Mouse (Mus musculus) liver, embryonic 14.5 days (tissue): Measurements from ENCODE around the gene E2f1. TPM values are rescaled to one million over a fixed set of nuclear protein-coding genes. Genes with fewer than 3 reads are reported as not detected.
A peak's percentile ranks its signal among the peaks of the same experiment; 100 is the strongest.

ENCODE experiments used
- ATAC-seq: fragments of 200-750 bp; cut with Nextera tagmentation; 2 replicates; pipeline ENCODE4 v1.8.0; 2017; ENCODE audit warnings: moderate number of reproducible peaks, mild to moderate bottlenecking, moderate library complexity; ENCODE audit not compliant: insufficient read depth
- DNase-seq, 3 experiments: peaks; one replicate each; pipeline ENCODE4 v3.0.0-alpha.2; 2012 to 2013; ENCODE audit warnings: low read depth in 3 of 3, low spot score in 3 of 3
- H3K27ac ChIP-seq: fragments of 300-500 bp; sonication (generic); 2 replicates; pipeline ENCODE4 v1.5.1; 2014; ENCODE audit warnings: moderate library complexity, mild to moderate bottlenecking, control low read depth, inconsistent platforms
- H3K27me3 ChIP-seq: fragments of 300-500 bp; sonication (generic); 2 replicates; pipeline ENCODE4 v1.6.1; 2014; ENCODE audit warnings: mild to moderate bottlenecking, low read length, moderate library complexity; ENCODE audit not compliant: control insufficient read depth, insufficient read depth
- H3K36me3 ChIP-seq: fragments of 300-500 bp; sonication (generic); replicated peaks from 2 replicates; pipeline ENCODE4 v1.6.1; 2014; ENCODE audit warnings: low read depth; ENCODE audit not compliant: control insufficient read depth, insufficient read depth
- H3K4me1 ChIP-seq, 2 experiments: fragments of 200-500 bp in 1 of 2; fragments of 300-500 bp in 1 of 2; sonication (generic) in 1 of 2; replicated peaks; 2 replicates each; pipeline ENCODE4 v1.6.1; 2012 to 2014; ENCODE audit warnings: antibody characterized with exemption in 1 of 2, inconsistent platforms in 1 of 2, low read length in 1 of 2; ENCODE audit not compliant: control insufficient read depth in 2 of 2, insufficient read depth in 2 of 2
- H3K4me2 ChIP-seq: fragments of 300-500 bp; sonication (generic); 2 replicates; pipeline ENCODE4 v1.6.1; 2014; ENCODE audit warnings: low read depth, mild to moderate bottlenecking, control low read depth, moderate library complexity
- H3K4me3 ChIP-seq, 2 experiments: fragments of 200-500 bp in 1 of 2; fragments of 300-500 bp in 1 of 2; sonication (generic) in 1 of 2; 2 replicates each; pipeline ENCODE4 v1.5.1; 2012 to 2014; ENCODE audit warnings: low read depth in 2 of 2, low read length in 2 of 2, mild to moderate bottlenecking in 2 of 2, control low read depth in 1 of 2, inconsistent platforms in 1 of 2, moderate library complexity in 1 of 2; ENCODE audit not compliant: insufficient read depth in 1 of 2
- H3K9ac ChIP-seq: fragments of 300-500 bp; sonication (generic); replicated peaks from 2 replicates; pipeline ENCODE4 v1.6.1; 2014; ENCODE audit warnings: mild to moderate bottlenecking, control low read depth, moderate library complexity
- H3K9me3 ChIP-seq: fragments of 300-500 bp; sonication (generic); 2 replicates; pipeline ENCODE4 v1.6.1; 2016; ENCODE audit warnings: low read length, mixed read lengths; ENCODE audit not compliant: control insufficient read depth
- CTCF ChIP-seq: IDR thresholded peaks from 2 replicates; pipeline ENCODE4 v1.5.1; 2016; ENCODE audit warnings: antibody characterized with exemption, low read depth, control low read depth
- EP300 ChIP-seq: IDR thresholded peaks from 2 replicates; pipeline ENCODE4 v1.6.1; 2016; ENCODE audit warnings: antibody characterized with exemption, low read depth
- WGBS: fragments of 180-500 bp; shearing (Covaris S2); extraction: QIAGEN DNeasy Blood & Tissue Kit; methylation state at CpG from one replicate; pipeline ENCODE4 v1.1.7; 2014; ENCODE audit not compliant: insufficient replicate concordance; 5-methylcytosine and 5-hydroxymethylcytosine counted together
- polyA plus RNA-seq, 2 experiments: library from polyadenylated mRNA; depleted of rRNA in 1 of 2; stranded (reverse) in 1 of 2; unstranded in 1 of 2; fragments of >200 nt; fragmentation: Nextera tagmentation in 1 of 2; extraction: Ambion mirVana in 1 of 2; gene quantifications; 2 replicates each; pipeline versions ENCODE4 v1.2.1 to v1.2.3; 2012 to 2014

The E2f1 gene
- polyA plus RNA-seq, 2 experiments, result 6.0 to 26.2 TPM

DNA sequence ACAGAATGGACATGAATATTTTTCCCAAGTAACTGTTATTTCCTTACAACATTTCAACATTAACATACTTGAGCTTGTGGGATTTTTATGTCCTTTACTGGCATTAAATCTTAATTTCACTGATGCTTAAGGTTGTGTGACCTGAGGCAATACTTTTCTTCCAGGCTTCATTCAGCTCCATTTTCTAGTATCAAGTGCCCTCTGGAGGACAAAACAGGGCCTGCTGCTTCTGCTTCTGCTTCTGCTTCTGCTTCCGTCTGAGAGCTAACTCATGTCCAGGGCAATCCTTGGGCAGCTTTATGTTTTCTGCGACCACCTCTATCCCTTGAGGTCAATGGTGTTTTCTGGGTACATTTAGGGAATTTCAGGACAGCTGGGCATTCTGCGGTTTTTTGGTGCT, 30.0 kb downstream of the E2f1 start:
- no peak overlapping the region for H3K9ac ChIP-seq
- no peak overlapping the region for H3K27ac ChIP-seq
- no peaks in the 10 kb centered on the region for H3K9me3 ChIP-seq
- DNase-seq, result no peak
- ATAC-seq, result no peak
- H3K4me2 ChIP-seq, result no peak overlapping the region
- H3K4me3 ChIP-seq, result no peak overlapping the region
- H3K4me1 ChIP-seq, result peaks cover 0 to 4% of the 10 kb centered on the region in 2 experiments; a peak in 1 of 4 replicates
- WGBS, result 48% methylated on average over 3 of the region's 3 CpGs
- no peaks in the 10 kb centered on the region for H3K36me3 ChIP-seq
- no peaks in the 10 kb centered on the region for H3K27me3 ChIP-seq
- TF ChIP-seq EP300 (no peak), CTCF (peak; percentile 61)

DNA sequence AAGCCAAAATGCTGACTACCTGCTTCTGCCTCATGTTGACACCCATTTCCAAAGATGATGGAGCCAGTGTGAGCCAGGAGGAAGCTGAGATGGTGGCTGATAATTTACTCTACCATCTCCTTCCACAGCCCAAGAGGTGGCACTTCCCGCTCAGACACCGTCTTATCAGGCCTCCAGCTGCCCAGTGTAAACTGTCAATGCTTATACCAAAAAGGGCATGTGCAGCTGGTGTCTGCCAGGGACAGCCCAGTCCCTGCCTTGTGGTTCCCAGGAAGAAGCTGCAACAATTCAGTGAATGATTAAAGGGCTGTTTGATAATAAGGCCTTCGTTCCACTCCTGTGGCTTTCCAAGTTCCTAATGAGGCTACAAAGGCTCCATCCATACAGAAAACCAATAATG, 31.0 kb downstream of the E2f1 start:
- DNase-seq (no peak), ATAC-seq (0 out of 2 replicates have a peak, but pooled peaks have one; percentile 41)
- H3K9me3 ChIP-seq, result no peaks in the 10 kb centered on the region
- H3K4me2 ChIP-seq, result no peak overlapping the region
- no peak overlapping the region for H3K9ac ChIP-seq
- peaks cover 0 to 4% of the 10 kb centered on the region in 2 experiments; a peak in 1 of 4 replicates for H3K4me1 ChIP-seq
- 19% methylated on average over 3 of the region's 3 CpGs for WGBS
- H3K4me3 ChIP-seq, result no peak overlapping the region
- TF ChIP-seq EP300, result no peak
- TF ChIP-seq CTCF, result no peak
- H3K36me3 ChIP-seq, result no peaks in the 10 kb centered on the region
- no peak overlapping the region for H3K27ac ChIP-seq
- H3K27me3 ChIP-seq, result no peaks in the 10 kb centered on the region

DNA sequence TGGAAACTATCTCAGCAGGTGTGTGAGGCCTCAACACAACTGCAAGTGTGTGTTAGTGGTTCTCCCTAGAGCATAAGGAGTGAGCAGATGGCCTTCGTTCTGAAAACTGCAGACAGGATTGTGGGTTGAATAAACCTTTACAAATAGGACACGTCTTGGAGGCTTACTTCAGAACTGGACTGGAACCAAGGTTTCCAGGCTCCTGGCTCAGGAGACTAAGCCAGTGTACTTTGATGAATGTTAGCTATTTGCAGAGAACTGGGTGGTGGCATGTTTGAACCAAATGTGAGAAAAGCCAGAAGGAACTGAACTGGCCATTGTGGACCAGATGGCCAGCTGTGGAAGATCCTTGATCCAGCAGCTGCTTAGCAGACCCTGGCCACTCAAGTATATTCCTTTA, 31.4 kb downstream of the E2f1 start:
- Histone ChIP-seq H3K36me3 (no peaks in the 10 kb centered on the region), H3K27ac (no peak overlapping the region), H3K9me3 (no peaks in the 10 kb centered on the region), H3K27me3 (no peaks in the 10 kb centered on the region), H3K9ac (no peak overlapping the region), H3K4me2 (no peak overlapping the region), H3K4me3 (no peak overlapping the region), H3K4me1 (peaks cover 0 to 4% of the 10 kb centered on the region in 2 experiments; a peak in 1 of 4 replicates)
- 62% methylated on average over 2 of the region's 2 CpGs for WGBS
- no peak for TF ChIP-seq CTCF
- TF ChIP-seq EP300, result no peak
- no peak for DNase-seq
- no peak for ATAC-seq

DNA sequence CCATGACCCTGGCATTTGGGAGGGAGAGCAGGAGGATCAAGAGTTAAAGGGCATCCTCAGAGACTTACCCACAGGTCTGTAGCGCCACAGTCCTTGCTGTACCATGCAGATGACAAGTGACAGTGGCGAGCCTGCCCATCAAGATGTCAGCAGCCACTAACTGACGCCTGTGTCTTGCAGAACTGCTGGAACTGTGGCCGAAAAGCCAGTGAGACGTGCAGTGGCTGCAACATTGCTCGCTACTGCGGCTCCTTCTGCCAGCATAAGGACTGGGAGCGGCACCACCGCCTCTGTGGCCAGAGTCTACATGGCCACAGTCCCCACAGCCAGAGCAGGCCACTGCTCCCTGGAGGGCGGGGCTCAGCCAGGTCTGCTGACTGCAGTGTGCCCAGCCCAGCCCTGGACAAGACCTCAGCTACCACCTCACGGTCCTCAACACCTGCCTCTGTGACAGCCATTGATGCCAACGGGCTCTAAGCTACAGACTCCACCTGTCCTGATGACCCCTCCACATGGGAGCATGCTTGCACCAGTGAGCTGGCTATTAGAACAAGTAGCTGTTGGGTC, 34.9 kb downstream of the E2f1 start:
- H3K4me1 ChIP-seq, result peaks cover 0 to 4% of the 10 kb centered on the region in 2 experiments; a peak in 1 of 4 replicates
- no peaks in the 10 kb centered on the region for H3K9me3 ChIP-seq
- H3K4me2 ChIP-seq, result no peak overlapping the region
- DNase-seq (no peak), ATAC-seq (no peak)
- no peak overlapping the region for H3K27ac ChIP-seq
- H3K4me3 ChIP-seq, result no peak overlapping the region
- no peaks in the 10 kb centered on the region for H3K27me3 ChIP-seq
- H3K9ac ChIP-seq, result no peak overlapping the region
- H3K36me3 ChIP-seq, result no peaks in the 10 kb centered on the region; the same call in 1 of the 2 replicates
- 76% methylated on average over 12 of the region's 12 CpGs for WGBS
- TF ChIP-seq EP300, result no peak
- TF ChIP-seq CTCF, result no peak

DNA sequence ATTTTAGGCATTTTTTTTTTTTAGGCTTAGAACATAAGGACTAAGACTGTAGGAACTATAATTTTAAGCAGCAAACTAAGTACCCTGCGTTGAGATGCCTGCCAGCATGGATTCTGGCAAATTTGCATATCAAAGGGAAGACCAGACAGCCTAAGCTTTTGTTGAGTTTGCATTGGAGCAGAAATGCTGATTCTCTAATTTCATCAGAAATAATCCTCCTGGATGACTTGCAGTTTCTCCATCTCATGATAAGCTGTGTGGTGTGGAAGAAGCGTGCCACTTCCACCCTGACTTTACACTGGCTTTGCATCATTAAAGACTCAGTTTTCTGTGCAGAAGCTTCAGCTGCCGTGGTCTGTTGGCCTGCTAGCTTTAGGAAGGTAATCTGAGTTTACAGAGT, 36.8 kb downstream of the E2f1 start:
- Histone ChIP-seq H3K4me1 (no peaks in the 10 kb centered on the region), H3K9me3 (no peaks in the 10 kb centered on the region), H3K27ac (no peak overlapping the region), H3K36me3 (no peaks in the 10 kb centered on the region; the same call in none of the 2 replicates), H3K9ac (no peak overlapping the region), H3K27me3 (no peaks in the 10 kb centered on the region), H3K4me3 (no peak overlapping the region), H3K4me2 (no peak overlapping the region)
- WGBS, result 49% methylated on average over 3 of the region's 3 CpGs
- TF ChIP-seq EP300, result no peak
- no peak for TF ChIP-seq CTCF
- DNase-seq (no peak), ATAC-seq (no peak)
